Mouse (Mus musculus) hindlimb bud, embryonic 11.5 days (tissue): ENCODE results near the gene Pm20d1.
A peak's percentile ranks its signal among the peaks of the same experiment; 100 is the strongest.

ENCODE experiments used
- DNase-seq: peaks from one replicate; pipeline ENCODE4 v3.0.0-alpha.2; 2012; ENCODE audit warnings: low read depth, low spot score; ENCODE audit errors: extremely low spot score

The Pm20d1 gene

GRCm38 (mm10) chr1:131797202-131797909, at the start of gene Pm20d1:
TSS of gene Pm20d1 (plus strand) at chr1:131797381.
- peak; percentile 37 for DNase-seq

- no peak for DNase-seq
These were observed 49.4 kb upstream of the Pm20d1 start for GRCm38 (mm10) chr1:131747761-131748160.

GRCm38 (mm10) chr1:131748636-131749035, 48.5 kb upstream of the Pm20d1 start:
- DNase-seq: no peak

GRCm38 (mm10) chr1:131749706-131750545, 47.3 kb upstream of the Pm20d1 start:
- DNase-seq: no peak

GRCm38 (mm10) chr1:131751181-131751890, 45.8 kb upstream of the Pm20d1 start:
- no peak for DNase-seq

- DNase-seq: no peak
These were observed 45.3 kb upstream of the Pm20d1 start for GRCm38 (mm10) chr1:131751891-131752311.

- no peak for DNase-seq
These were observed 42.9 kb upstream of the Pm20d1 start for GRCm38 (mm10) chr1:131754212-131754829.

- DNase-seq: no peak
These were observed 42.3 kb upstream of the Pm20d1 start for GRCm38 (mm10) chr1:131754916-131755315.

- no peak for DNase-seq
These were observed 40.0 kb upstream of the Pm20d1 start for GRCm38 (mm10) chr1:131757211-131757610.

- no peak for DNase-seq
These were observed 38.4 kb upstream of the Pm20d1 start for GRCm38 (mm10) chr1:131758796-131759195.

- no peak for DNase-seq
These were observed 37.3 kb upstream of the Pm20d1 start for GRCm38 (mm10) chr1:131759667-131760427.

GRCm38 (mm10) chr1:131760428-131760820, 36.8 kb upstream of the Pm20d1 start:
- DNase-seq: no peak

- no peak for DNase-seq
These were observed 35.9 kb upstream of the Pm20d1 start for GRCm38 (mm10) chr1:131761079-131761831.

GRCm38 (mm10) chr1:131763683-131764082, 33.5 kb upstream of the Pm20d1 start:
- no peak for DNase-seq

- no peak for DNase-seq
These were observed 32.4 kb upstream of the Pm20d1 start for GRCm38 (mm10) chr1:131764581-131765338.

- peak; percentile 56 for DNase-seq
These were observed 31.7 kb upstream of the Pm20d1 start for GRCm38 (mm10) chr1:131765357-131766001.

GRCm38 (mm10) chr1:131769296-131769695, 27.9 kb upstream of the Pm20d1 start:
- DNase-seq: no peak

- no peak for DNase-seq
These were observed 26.5 kb upstream of the Pm20d1 start for GRCm38 (mm10) chr1:131770656-131771055.
